Mouse (Mus musculus): ENCODE results near the gene Mettl17. TPM values are rescaled to one million over a fixed set of nuclear protein-coding genes. Genes with fewer than 3 reads are reported as not detected.

Gene Mettl17
- polyA plus RNA-seq, 1 experiment from 2014 or later, result 32.4 TPM

DNA sequence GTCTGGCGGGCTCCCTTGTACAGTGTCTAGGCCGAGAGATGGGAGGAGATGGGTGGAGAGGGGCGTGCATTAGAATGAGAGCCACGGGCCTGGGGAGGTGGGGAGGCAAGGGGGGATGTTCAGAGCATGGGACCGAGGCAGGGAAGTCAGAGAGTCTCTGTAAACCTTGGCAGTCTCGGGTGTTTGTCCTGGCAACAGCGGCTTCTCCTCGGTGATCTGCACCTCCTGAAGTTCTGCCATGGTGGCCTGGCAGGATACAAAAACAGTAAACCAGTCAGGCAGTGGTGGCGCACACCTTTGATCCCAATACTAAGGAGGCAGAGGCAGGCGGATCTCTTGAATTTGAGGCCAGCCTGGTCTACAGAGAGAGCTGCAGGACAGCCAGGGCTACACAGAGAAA lies 26.7 kb downstream of the Mettl17 start:
- Histone ChIP-seq H3K4me2 (no peak overlapping the region), H3K9ac (no peak overlapping the region), H3K27me3 (ENCODE audit: insufficient read depth, low read length) (no peaks in the 10 kb centered on the region), H3K4me1 (ENCODE audit: insufficient read depth) (peaks cover 6% of the 10 kb centered on the region), H3K27ac (ENCODE audit: low read depth) (no peak overlapping the region), H3K9me3 (ENCODE audit: low read depth, low read length) (no peaks in the 10 kb centered on the region), H3K4me3 (ENCODE audit: low read depth, low read length) (no peak overlapping the region), H3K36me3 (ENCODE audit: insufficient read depth) (no peaks in the 10 kb centered on the region)
- DNase-seq (no peak), ATAC-seq (ENCODE audit: insufficient read depth) (no peak)
- WGBS, result 81% methylated on average over 10 of the region's 10 CpGs
- TF ChIP-seq CTCF (IDR thresholded peaks at IDR 0.05; ENCODE audit: low read depth), result no peak

- Histone ChIP-seq H3K4me3 (ENCODE audit: low read depth, low read length) (peak overlapping the region; percentile 57), H3K9me3 (ENCODE audit: low read depth, low read length) (no peaks in the 10 kb centered on the region), H3K4me2 (peak overlapping the region; percentile 100), H3K36me3 (ENCODE audit: insufficient read depth) (no peaks in the 10 kb centered on the region), H3K9ac (peak overlapping the region; percentile 64), H3K27ac (ENCODE audit: low read depth) (no peak overlapping the region; the same call in 1 of the 2 replicates), H3K27me3 (ENCODE audit: insufficient read depth, low read length) (no peaks in the 10 kb centered on the region), H3K4me1 (ENCODE audit: insufficient read depth) (peaks cover 6% of the 10 kb centered on the region)
- no peak for TF ChIP-seq CTCF (IDR thresholded peaks at IDR 0.05; ENCODE audit: low read depth)
- DNase-seq (no peak), ATAC-seq (ENCODE audit: insufficient read depth) (peak; percentile 18; the same call in 1 of the 2 replicates)
- 12% methylated on average over 14 of the region's 14 CpGs for WGBS
These were observed 27.9 kb downstream of the Mettl17 start for GRCm38 (mm10) chr14:51912391-51913061.

DNA sequence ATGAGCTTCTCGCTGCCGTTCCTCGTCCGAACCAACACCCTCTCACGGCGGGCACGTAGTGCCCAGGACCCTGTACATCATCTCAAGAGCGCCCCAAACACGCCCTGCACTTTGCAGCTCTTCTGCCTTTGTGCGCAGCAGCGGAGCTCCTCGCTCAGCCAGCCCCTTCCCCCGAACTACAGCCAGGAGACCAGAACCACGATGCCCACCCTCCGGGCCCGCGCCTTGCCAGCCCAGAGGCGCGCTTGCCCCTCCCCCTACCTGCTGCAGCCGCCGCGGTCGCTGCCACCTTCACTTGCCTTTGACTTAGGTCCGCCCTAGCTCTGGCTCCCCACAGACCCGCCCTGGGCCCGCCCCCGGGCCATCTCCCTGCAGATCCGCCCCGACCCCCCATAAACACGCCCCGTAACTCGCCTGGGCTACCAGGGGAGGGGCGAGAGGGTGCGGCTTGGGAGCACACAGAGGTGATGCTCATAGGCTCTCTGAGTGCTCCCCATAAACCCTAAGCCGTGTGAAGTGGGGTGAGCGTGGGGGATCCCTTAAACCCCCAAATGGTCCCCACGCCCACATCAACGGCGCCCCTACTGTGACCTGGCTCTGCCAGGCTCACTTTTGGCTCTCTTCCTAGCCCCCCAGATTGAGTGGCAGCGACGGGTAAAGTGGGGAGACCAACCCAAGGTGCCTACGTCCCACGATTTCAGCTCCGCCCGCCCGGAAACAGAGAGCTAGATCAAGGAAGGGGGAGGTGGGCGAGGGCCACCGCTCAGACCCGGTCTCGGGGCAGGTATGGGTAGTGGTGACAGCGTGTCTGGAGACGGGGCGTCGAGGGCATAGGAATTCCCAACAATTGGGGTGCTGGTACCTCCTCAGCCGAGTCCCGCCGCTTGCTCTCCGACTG lies 28.7 kb downstream of the Mettl17 start:
- no peaks in the 10 kb centered on the region for H3K9me3 ChIP-seq (ENCODE audit: low read depth, low read length)
- no peaks in the 10 kb centered on the region for H3K27me3 ChIP-seq (ENCODE audit: insufficient read depth, low read length)
- WGBS, result under 1% methylated on average over 58 of the region's 58 CpGs
- H3K4me3 ChIP-seq (ENCODE audit: low read depth, low read length), result peak overlapping the region; percentile 57
- TF ChIP-seq CTCF (IDR thresholded peaks at IDR 0.05; ENCODE audit: low read depth), result no peak
- DNase-seq, result peak; percentile 78
- peak; percentile 91 for ATAC-seq (ENCODE audit: insufficient read depth)
- H3K27ac ChIP-seq (ENCODE audit: low read depth), result peak overlapping the region; percentile 78
- no peaks in the 10 kb centered on the region for H3K36me3 ChIP-seq (ENCODE audit: insufficient read depth)
- H3K4me1 ChIP-seq (ENCODE audit: insufficient read depth), result peaks cover 6% of the 10 kb centered on the region
- H3K9ac ChIP-seq, result peak overlapping the region; percentile 64
- H3K4me2 ChIP-seq, result peak overlapping the region; percentile 100

- H3K27me3 ChIP-seq (ENCODE audit: insufficient read depth, low read length), result no peaks in the 10 kb centered on the region
- peak within 1 kb of the TSS; percentile 100 for H3K4me2 ChIP-seq
- WGBS, result 4% methylated on average over 21 of the region's 23 CpGs
- peak; percentile 79 for DNase-seq
- H3K4me1 ChIP-seq (ENCODE audit: insufficient read depth), result peaks cover 6% of the 10 kb centered on the region
- no peaks in the 10 kb centered on the region for H3K9me3 ChIP-seq (ENCODE audit: low read depth, low read length)
- H3K36me3 ChIP-seq (ENCODE audit: insufficient read depth), result no peaks in the 10 kb centered on the region
- no peak for TF ChIP-seq CTCF (IDR thresholded peaks at IDR 0.05; ENCODE audit: low read depth)
- H3K4me3 ChIP-seq (ENCODE audit: low read depth, low read length), result peak within 1 kb of the TSS; percentile 57
- H3K27ac ChIP-seq (ENCODE audit: low read depth), result peak within 1 kb of the TSS; percentile 78
- ATAC-seq (ENCODE audit: insufficient read depth), result peak; percentile 75
- H3K9ac ChIP-seq, result peak within 1 kb of the TSS; percentile 64
These were observed 29.5 kb downstream of the Mettl17 start, which contains the start of gene Ndrg2 for GRCm38 (mm10) chr14:51913960-51914762. Ndrg2 (minus strand) TSS chr14:51914158.

DNA sequence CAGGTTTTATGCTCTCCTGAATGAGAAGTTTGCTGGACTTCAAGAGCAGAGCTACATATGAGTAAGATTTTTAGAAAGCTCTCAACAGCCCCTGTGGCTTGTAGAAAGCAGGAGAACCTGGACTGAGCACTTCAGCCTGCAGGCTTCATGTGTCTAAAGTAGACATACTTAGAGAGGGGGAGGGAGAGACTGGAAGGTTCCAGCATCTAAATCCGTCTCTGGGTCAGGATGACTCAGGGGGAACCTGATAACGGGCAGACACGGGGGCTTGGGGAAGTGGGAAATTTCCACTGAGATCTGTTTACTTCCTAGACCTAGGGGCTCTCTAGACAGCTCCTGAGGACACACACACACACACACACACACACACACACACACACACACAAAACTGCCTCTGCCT lies 30.4 kb downstream of the Mettl17 start:
- H3K9me3 ChIP-seq (ENCODE audit: low read depth, low read length), result no peaks in the 10 kb centered on the region
- H3K36me3 ChIP-seq (ENCODE audit: insufficient read depth), result no peaks in the 10 kb centered on the region
- no peak overlapping the region for H3K4me2 ChIP-seq
- no peak overlapping the region for H3K4me3 ChIP-seq (ENCODE audit: low read depth, low read length)
- 0 out of 2 replicates have a peak overlapping the region, but pooled peaks have one; percentile 22 for H3K27ac ChIP-seq (ENCODE audit: low read depth)
- ATAC-seq (ENCODE audit: insufficient read depth) (no peak), DNase-seq (no peak)
- 12% methylated on average over 3 of the region's 3 CpGs for WGBS
- peaks cover 6% of the 10 kb centered on the region for H3K4me1 ChIP-seq (ENCODE audit: insufficient read depth)
- no peak overlapping the region for H3K9ac ChIP-seq
- no peaks in the 10 kb centered on the region for H3K27me3 ChIP-seq (ENCODE audit: insufficient read depth, low read length)
- TF ChIP-seq CTCF (IDR thresholded peaks at IDR 0.05; ENCODE audit: low read depth), result no peak

DNA sequence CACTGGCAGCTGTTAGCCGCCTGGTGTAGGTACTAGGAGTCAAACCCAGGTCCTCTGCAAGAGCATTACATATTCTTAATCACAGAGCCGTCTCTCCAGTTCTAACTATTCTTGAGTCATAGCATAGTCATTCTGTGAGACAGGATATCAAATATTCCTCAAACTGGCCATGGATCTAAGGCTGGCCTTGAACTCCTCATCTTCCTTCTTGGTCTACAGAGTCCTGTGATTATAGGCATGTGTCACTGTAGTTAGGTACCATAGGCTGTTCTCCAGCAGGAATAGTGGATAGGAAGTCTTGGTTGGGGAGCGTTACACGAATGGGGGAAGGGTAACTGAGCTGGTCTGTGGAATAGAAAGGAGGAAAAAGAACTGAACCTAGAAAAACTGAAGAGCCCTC lies 31.9 kb downstream of the Mettl17 start:
- Histone ChIP-seq H3K27me3 (ENCODE audit: insufficient read depth, low read length) (no peaks in the 10 kb centered on the region), H3K4me2 (no peak overlapping the region), H3K27ac (ENCODE audit: low read depth) (no peak overlapping the region), H3K9me3 (ENCODE audit: low read depth, low read length) (no peaks in the 10 kb centered on the region), H3K36me3 (ENCODE audit: insufficient read depth) (no peaks in the 10 kb centered on the region), H3K4me3 (ENCODE audit: low read depth, low read length) (no peak overlapping the region), H3K9ac (no peak overlapping the region), H3K4me1 (ENCODE audit: insufficient read depth) (peaks cover 6% of the 10 kb centered on the region)
- ATAC-seq (ENCODE audit: insufficient read depth), result no peak
- no peak for TF ChIP-seq CTCF (IDR thresholded peaks at IDR 0.05; ENCODE audit: low read depth)
- no peak for DNase-seq
- 78% methylated on average over 4 of the region's 4 CpGs for WGBS

Measured in lung, embryonic 14.5 days (tissue).